Mouse (Mus musculus) liver, adult 2 months (tissue): Measurements from ENCODE around the gene Cep164.

Experiments used
- CTCF ChIP-seq: fragments of 200-500 bp; IDR thresholded peaks from 2 replicates; pipeline ENCODE4 v1.5.1; 2011; ENCODE audit warnings: low read depth, low read length, control low read depth
- POLR2A ChIP-seq: fragments of 200-500 bp; IDR thresholded peaks from 2 replicates; pipeline ENCODE4 v1.6.1; 2011; ENCODE audit warnings: low read length, control low read depth; ENCODE audit not compliant: insufficient read depth; ENCODE audit errors: extremely low read depth

DNA sequence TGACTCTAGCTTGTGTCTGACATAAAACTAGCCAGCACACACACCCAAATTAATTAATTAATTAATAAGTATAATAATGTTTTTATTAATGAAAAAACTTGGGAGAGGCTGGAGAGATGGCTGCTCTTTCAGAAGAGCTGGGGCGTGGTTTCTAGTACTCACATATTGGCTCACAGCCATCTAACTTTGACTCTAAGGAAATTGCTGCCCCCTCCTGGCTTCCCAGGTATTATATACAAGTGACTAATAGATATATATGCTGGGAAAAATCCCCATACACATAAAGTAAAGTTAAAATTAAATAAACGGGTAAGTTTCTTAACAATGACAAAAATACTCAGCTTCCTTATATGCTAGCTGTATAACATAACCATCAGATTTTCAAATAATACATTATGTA is 49.4 kb upstream of the Cep164 start:
- TF ChIP-seq POLR2A = no peak
- TF ChIP-seq CTCF = no peak
